Mouse (Mus musculus): ENCODE data around the gene Kcnb1. TPM values are rescaled to one million over a fixed set of nuclear protein-coding genes. Genes with fewer than 3 reads are reported as not detected.
A peak's percentile ranks its signal among the peaks of the same experiment; 100 is the strongest.

Kcnb1 gene
- polyA plus RNA-seq, 1 experiment from 2014 or later, result 1.6 TPM

GRCm38 (mm10) chr2:167125781-167126180 lies 64.2 kb downstream of the Kcnb1 start:
- DNase-seq (ENCODE audit: low spot score), result no peak
- Histone ChIP-seq H3K4me1 (replicated peaks; ENCODE audit: control insufficient read depth, insufficient read depth) (0 out of 2 replicates have a peak, but pooled peaks cover 2% of the 10 kb centered on the region), H3K4me2 (replicated peaks; ENCODE audit: low read depth) (no peak overlapping the region), H3K9me3 (ENCODE audit: control insufficient read depth, low read length) (no peaks in the 10 kb centered on the region), H3K27ac (replicated peaks) (no peak overlapping the region), H3K36me3 (ENCODE audit: control insufficient read depth, insufficient read depth, low read length) (no peaks in the 10 kb centered on the region), H3K9ac (ENCODE audit: low read length) (no peak overlapping the region), H3K4me3 (ENCODE audit: low read depth, low read length) (no peak overlapping the region), H3K27me3 (ENCODE audit: control insufficient read depth, insufficient read depth, low read length) (no peaks in the 10 kb centered on the region)
- WGBS, result 77% methylated on average over 4 of the region's 4 CpGs
- no peak for TF ChIP-seq EP300 (optimal IDR thresholded peaks at IDR 0.05)
- no peak for TF ChIP-seq CTCF (IDR thresholded peaks at IDR 0.05; ENCODE audit: low read depth)
- no peak for ATAC-seq (ENCODE audit: low FRiP score, low TSS enrichment)

- Histone ChIP-seq H3K9me3 (ENCODE audit: control insufficient read depth, low read length) (no peaks in the 10 kb centered on the region), H3K9ac (ENCODE audit: low read length) (no peak overlapping the region), H3K4me1 (replicated peaks; ENCODE audit: control insufficient read depth, insufficient read depth) (0 out of 2 replicates have a peak, but pooled peaks cover 2% of the 10 kb centered on the region), H3K4me2 (replicated peaks; ENCODE audit: low read depth) (no peak overlapping the region), H3K27me3 (ENCODE audit: control insufficient read depth, insufficient read depth, low read length) (no peaks in the 10 kb centered on the region), H3K4me3 (ENCODE audit: low read depth, low read length) (no peak overlapping the region), H3K27ac (replicated peaks) (no peak overlapping the region), H3K36me3 (ENCODE audit: control insufficient read depth, insufficient read depth, low read length) (no peaks in the 10 kb centered on the region)
- DNase-seq (ENCODE audit: low spot score), result no peak
- TF ChIP-seq EP300 (optimal IDR thresholded peaks at IDR 0.05), result no peak
- TF ChIP-seq CTCF (IDR thresholded peaks at IDR 0.05; ENCODE audit: low read depth), result no peak
- no peak for ATAC-seq (ENCODE audit: low FRiP score, low TSS enrichment)
- WGBS, result 29% methylated on average over 11 of the region's 11 CpGs
Observed at GRCm38 (mm10) chr2:167123936-167124335, 66.0 kb downstream of the Kcnb1 start.

- Histone ChIP-seq H3K9ac (ENCODE audit: low read length) (no peak overlapping the region), H3K4me1 (replicated peaks; ENCODE audit: control insufficient read depth, insufficient read depth) (0 out of 2 replicates have a peak, but pooled peaks cover 2% of the 10 kb centered on the region), H3K27me3 (ENCODE audit: control insufficient read depth, insufficient read depth, low read length) (no peaks in the 10 kb centered on the region), H3K9me3 (ENCODE audit: control insufficient read depth, low read length) (no peaks in the 10 kb centered on the region), H3K4me2 (replicated peaks; ENCODE audit: low read depth) (no peak overlapping the region), H3K27ac (replicated peaks) (no peak overlapping the region), H3K36me3 (ENCODE audit: control insufficient read depth, insufficient read depth, low read length) (no peaks in the 10 kb centered on the region), H3K4me3 (ENCODE audit: low read depth, low read length) (no peak overlapping the region)
- DNase-seq (ENCODE audit: low spot score) (no peak), ATAC-seq (ENCODE audit: low FRiP score, low TSS enrichment) (no peak)
- 57% methylated on average over 6 of the region's 6 CpGs for WGBS
- TF ChIP-seq CTCF (IDR thresholded peaks at IDR 0.05; ENCODE audit: low read depth) (no peak), EP300 (optimal IDR thresholded peaks at IDR 0.05) (no peak)
Observed at GRCm38 (mm10) chr2:167122737-167123136, 67.2 kb downstream of the Kcnb1 start.

GRCm38 (mm10) chr2:167121996-167122395 lies 68.0 kb downstream of the Kcnb1 start:
- Histone ChIP-seq H3K4me3 (ENCODE audit: low read depth, low read length) (no peak overlapping the region), H3K36me3 (ENCODE audit: control insufficient read depth, insufficient read depth, low read length) (no peaks in the 10 kb centered on the region), H3K9me3 (ENCODE audit: control insufficient read depth, low read length) (no peaks in the 10 kb centered on the region), H3K27me3 (ENCODE audit: control insufficient read depth, insufficient read depth, low read length) (no peaks in the 10 kb centered on the region), H3K4me2 (replicated peaks; ENCODE audit: low read depth) (no peak overlapping the region), H3K9ac (ENCODE audit: low read length) (no peak overlapping the region), H3K27ac (replicated peaks) (no peak overlapping the region), H3K4me1 (replicated peaks; ENCODE audit: control insufficient read depth, insufficient read depth) (0 out of 2 replicates have a peak, but pooled peaks cover 2% of the 10 kb centered on the region)
- no peak for DNase-seq (ENCODE audit: low spot score)
- ATAC-seq (ENCODE audit: low FRiP score, low TSS enrichment), result no peak
- TF ChIP-seq CTCF (IDR thresholded peaks at IDR 0.05; ENCODE audit: low read depth) (no peak), EP300 (optimal IDR thresholded peaks at IDR 0.05) (no peak)
- WGBS, result 78% methylated on average over 7 of the region's 7 CpGs

- no peak for ATAC-seq (ENCODE audit: low FRiP score, low TSS enrichment)
- DNase-seq (ENCODE audit: low spot score), result no peak
Observed at GRCm38 (mm10) chr2:167121228-167121627, 68.7 kb downstream of the Kcnb1 start.

GRCm38 (mm10) chr2:167120186-167120830 lies 69.6 kb downstream of the Kcnb1 start:
- WGBS, result 67% methylated on average over 12 of the region's 12 CpGs
- H3K9ac ChIP-seq (ENCODE audit: low read length), result no peak overlapping the region
- TF ChIP-seq CTCF (IDR thresholded peaks at IDR 0.05; ENCODE audit: low read depth) (no peak), EP300 (optimal IDR thresholded peaks at IDR 0.05) (no peak)
- no peaks in the 10 kb centered on the region for H3K27me3 ChIP-seq (ENCODE audit: control insufficient read depth, insufficient read depth, low read length)
- no peak for DNase-seq (ENCODE audit: low spot score)
- no peaks in the 10 kb centered on the region for H3K9me3 ChIP-seq (ENCODE audit: control insufficient read depth, low read length)
- no peak overlapping the region for H3K4me2 ChIP-seq (replicated peaks; ENCODE audit: low read depth)
- ATAC-seq (ENCODE audit: low FRiP score, low TSS enrichment), result no peak
- H3K36me3 ChIP-seq (ENCODE audit: control insufficient read depth, insufficient read depth, low read length), result no peaks in the 10 kb centered on the region
- H3K4me3 ChIP-seq (ENCODE audit: low read depth, low read length), result no peak overlapping the region
- 0 out of 2 replicates have a peak, but pooled peaks cover 2% of the 10 kb centered on the region for H3K4me1 ChIP-seq (replicated peaks; ENCODE audit: control insufficient read depth, insufficient read depth)
- H3K27ac ChIP-seq (replicated peaks), result 0 out of 2 replicates have a peak overlapping the region, but pooled peaks have one; percentile 8

More at GRCm38 (mm10) chr2:167121228-167121627, 68.7 kb downstream of the Kcnb1 start:
- no peaks in the 10 kb centered on the region for H3K36me3 ChIP-seq (ENCODE audit: control insufficient read depth, insufficient read depth, low read length)
- H3K4me2 ChIP-seq (replicated peaks; ENCODE audit: low read depth), result no peak overlapping the region
- H3K27ac ChIP-seq (replicated peaks), result no peak overlapping the region
- no peaks in the 10 kb centered on the region for H3K9me3 ChIP-seq (ENCODE audit: control insufficient read depth, low read length)
- WGBS, result 71% methylated on average over 6 of the region's 6 CpGs
- H3K4me1 ChIP-seq (replicated peaks; ENCODE audit: control insufficient read depth, insufficient read depth), result 0 out of 2 replicates have a peak, but pooled peaks cover 2% of the 10 kb centered on the region
- TF ChIP-seq CTCF (IDR thresholded peaks at IDR 0.05; ENCODE audit: low read depth) (0 out of 2 replicates have a peak, but pooled peaks have one; percentile 1), EP300 (optimal IDR thresholded peaks at IDR 0.05) (no peak)
- no peak overlapping the region for H3K9ac ChIP-seq (ENCODE audit: low read length)
- no peaks in the 10 kb centered on the region for H3K27me3 ChIP-seq (ENCODE audit: control insufficient read depth, insufficient read depth, low read length)
- H3K4me3 ChIP-seq (ENCODE audit: low read depth, low read length), result no peak overlapping the region

Measured in stomach, postnatal 0 days (tissue).